Mouse (Mus musculus): ENCODE data around the gene Dnah7a.

DNA sequence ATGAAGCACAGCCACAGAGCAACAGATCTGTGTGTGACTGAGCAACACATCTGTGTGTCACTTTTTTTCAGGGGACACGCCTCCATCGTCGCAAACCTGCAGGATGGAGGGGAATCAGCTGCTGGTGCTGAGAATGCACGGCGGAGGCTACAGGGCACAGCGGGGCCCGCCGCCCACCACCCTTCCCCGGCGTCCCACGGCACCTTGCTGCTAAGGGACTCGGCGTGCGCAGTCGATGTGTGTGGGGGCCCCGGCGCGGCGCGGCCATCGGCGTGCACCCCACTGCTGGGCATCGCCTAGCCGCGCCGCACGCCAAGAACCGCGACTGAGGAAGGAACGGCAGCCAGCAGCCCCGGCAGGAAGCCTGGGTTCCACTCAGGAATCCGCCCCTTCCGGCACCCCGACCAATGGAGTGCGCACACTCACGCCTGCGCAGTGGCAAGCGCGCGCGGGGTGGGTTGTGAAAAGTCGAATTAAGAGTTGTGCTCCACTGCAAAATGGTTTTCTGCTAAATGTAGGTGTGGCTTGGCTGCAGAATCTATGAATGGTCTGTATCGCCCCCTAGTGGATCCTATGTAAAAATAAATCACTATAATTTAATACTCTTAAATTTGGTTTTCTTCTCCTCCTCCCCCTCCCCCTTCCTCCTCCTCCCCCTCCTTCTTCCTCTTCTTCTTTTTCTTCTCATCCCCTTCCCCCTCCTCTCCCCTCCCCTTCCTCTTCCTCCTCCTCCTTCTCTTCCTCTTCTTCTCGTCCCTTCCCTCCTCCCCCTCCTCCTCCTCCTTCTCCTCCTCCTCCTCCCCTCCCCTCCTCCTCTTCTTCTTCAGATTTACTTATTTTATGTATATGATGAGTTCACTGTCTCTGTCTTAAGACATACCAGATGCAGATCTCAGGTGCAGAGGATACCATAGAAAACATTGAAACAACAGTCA, 354.0 kb downstream of the Dnah7a start, which contains the start of the genes Asdurf, Gm28551 and Asnsd1:
- TF ChIP-seq EP300 (optimal IDR thresholded peaks at IDR 0.05): no peak
- TF ChIP-seq CTCF (IDR thresholded peaks at IDR 0.05; ENCODE audit: low read depth): peak; percentile 78
